Mouse (Mus musculus) forebrain, embryonic 10.5 days (tissue): ENCODE results near the gene Il12rb2. TPM values are rescaled to one million over a fixed set of nuclear protein-coding genes. Genes with fewer than 3 reads are reported as not detected.

Experiments
- DNase-seq: peaks from one replicate; pipeline ENCODE4 v3.0.0-alpha.2; 2017; ENCODE audit warnings: low spot score; ENCODE audit errors: extremely low spot score
- H3K27ac ChIP-seq: fragments of 300-500 bp; sonication (generic); 2 replicates; pipeline ENCODE4 v1.5.1; 2016; ENCODE audit warnings: mild to moderate bottlenecking
- H3K27me3 ChIP-seq: fragments of 300-500 bp; sonication (generic); 2 replicates; pipeline ENCODE4 v1.6.1; 2016; ENCODE audit warnings: mild to moderate bottlenecking; ENCODE audit not compliant: poor library complexity, severe bottlenecking
- H3K36me3 ChIP-seq: fragments of 300-500 bp; sonication (generic); replicated peaks from 2 replicates; pipeline ENCODE4 v1.6.1; 2016; ENCODE audit warnings: mild to moderate bottlenecking, moderate library complexity
- H3K4me1 ChIP-seq: fragments of 300-500 bp; sonication (generic); 2 replicates; pipeline ENCODE4 v1.6.1; 2016
- H3K4me3 ChIP-seq: fragments of 300-500 bp; sonication (generic); 2 replicates; pipeline ENCODE4 v1.5.1; 2016; ENCODE audit warnings: mild to moderate bottlenecking, moderate library complexity
- H3K9me3 ChIP-seq: fragments of 300-500 bp; sonication (generic); 2 replicates; pipeline ENCODE4 v1.6.1; 2016; ENCODE audit warnings: mild to moderate bottlenecking, moderate library complexity
- WGBS: fragments of 180-500 bp; shearing (Covaris S2); methylation state at CpG from one replicate; pipeline ENCODE4 v1.1.7; 2016; 5-methylcytosine and 5-hydroxymethylcytosine counted together
- polyA plus RNA-seq: library from polyadenylated mRNA; unstranded; fragments of >200 nt; fragmentation: Nextera tagmentation; extraction: Ambion mirVana; gene quantifications from 2 replicates; pipeline ENCODE4 v1.2.1, GENCODE M21; 2016

The Il12rb2 gene
- polyA plus RNA-seq, 1 experiment from 2014 or later, result 0.07 TPM

DNA sequence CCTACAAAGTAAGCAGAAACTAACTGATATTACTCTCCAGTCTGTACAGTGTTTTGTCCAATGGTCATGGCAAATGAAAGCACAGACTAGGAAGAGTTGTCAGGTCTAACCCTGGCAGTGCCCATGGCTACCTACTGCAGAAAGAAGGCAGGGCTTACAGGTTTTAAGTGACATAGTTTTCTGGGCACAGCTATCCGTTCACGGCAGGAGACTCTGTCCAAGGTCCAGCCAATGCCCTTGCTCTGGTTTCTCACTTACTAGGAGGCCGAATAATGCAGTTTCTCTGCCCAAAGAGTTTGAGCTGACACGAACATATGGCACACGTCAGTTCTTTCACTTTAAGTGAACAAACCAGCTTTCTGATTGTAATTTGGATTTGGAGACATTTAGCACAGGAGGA, 58.9 kb downstream of the Il12rb2 start:
- H3K27me3 ChIP-seq, result no peaks in the 10 kb centered on the region
- no peak overlapping the region for H3K27ac ChIP-seq
- WGBS, result 85% methylated on average over 5 of the region's 5 CpGs
- H3K4me1 ChIP-seq, result no peaks in the 10 kb centered on the region
- no peaks in the 10 kb centered on the region for H3K9me3 ChIP-seq
- no peak overlapping the region for H3K4me3 ChIP-seq
- DNase-seq, result no peak
- H3K36me3 ChIP-seq, result no peaks in the 10 kb centered on the region

DNA sequence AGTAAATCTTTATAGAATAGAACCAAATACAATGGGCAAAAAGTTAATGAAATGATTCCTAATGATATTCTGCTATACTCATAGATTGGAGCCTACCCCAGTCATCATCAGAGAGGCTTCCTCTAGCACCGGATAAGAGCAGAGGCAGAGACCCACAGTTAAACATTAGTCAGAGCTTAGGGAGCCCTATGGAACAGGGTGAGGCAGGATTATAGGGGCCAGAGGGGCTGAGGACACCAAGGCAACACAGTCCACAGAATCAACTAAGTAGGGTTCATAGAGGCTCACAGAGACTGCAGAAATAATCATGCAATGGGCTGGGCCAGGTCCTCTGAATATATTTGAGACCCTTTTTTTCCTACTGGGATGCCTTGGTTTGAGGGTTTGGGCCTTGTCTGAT, 61.3 kb downstream of the Il12rb2 start:
- H3K9me3 ChIP-seq, result no peaks in the 10 kb centered on the region
- H3K4me1 ChIP-seq, result no peaks in the 10 kb centered on the region
- 83% methylated on average over 1 of the region's 1 CpGs for WGBS
- no peak overlapping the region for H3K4me3 ChIP-seq
- no peaks in the 10 kb centered on the region for H3K27me3 ChIP-seq
- DNase-seq, result no peak
- no peak overlapping the region for H3K27ac ChIP-seq
- H3K36me3 ChIP-seq, result no peaks in the 10 kb centered on the region

DNA sequence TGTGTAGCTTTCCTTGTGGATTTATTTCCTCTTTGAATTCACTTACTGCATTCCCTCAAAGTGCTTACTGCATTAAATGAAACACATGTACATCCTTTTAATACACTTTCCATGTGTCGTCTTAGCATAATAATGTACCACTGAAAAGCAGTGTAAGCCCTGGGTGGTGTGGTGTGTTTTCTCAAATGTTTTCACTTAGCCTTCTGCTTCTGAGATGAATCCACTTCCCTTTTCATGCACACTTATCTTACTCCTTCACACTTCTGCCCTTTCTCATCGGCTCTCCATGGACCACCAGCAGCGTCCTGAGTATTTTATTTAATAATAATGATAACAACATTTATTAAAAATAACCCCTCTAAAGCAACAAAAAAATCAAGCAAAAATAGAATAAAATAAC, 66.2 kb downstream of the Il12rb2 start:
- Histone ChIP-seq H3K4me1 (no peaks in the 10 kb centered on the region), H3K27me3 (no peaks in the 10 kb centered on the region), H3K9me3 (no peaks in the 10 kb centered on the region), H3K4me3 (no peak overlapping the region), H3K27ac (no peak overlapping the region), H3K36me3 (no peaks in the 10 kb centered on the region)
- DNase-seq, result no peak
- 87% methylated on average over 3 of the region's 3 CpGs for WGBS

DNA sequence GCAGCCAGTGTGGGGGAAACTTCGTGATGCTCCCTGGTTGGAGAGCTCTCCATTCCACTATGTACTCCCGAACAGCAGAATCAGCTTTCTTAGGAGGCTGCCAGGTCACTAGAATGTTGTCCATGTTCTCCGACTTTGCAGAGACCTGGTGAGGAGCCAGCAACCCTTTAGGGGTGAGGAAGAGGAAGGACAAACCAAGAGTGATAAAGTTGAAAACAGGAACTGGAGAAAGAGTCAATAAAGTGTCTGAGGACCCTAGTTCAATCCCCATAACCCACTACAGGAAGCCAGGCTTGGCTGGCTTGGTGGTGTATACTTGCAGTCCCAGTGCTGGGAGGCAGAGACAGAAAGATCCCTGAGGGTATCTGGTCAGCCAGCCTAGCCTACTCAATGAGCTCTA, 67.0 kb downstream of the Il12rb2 start:
- Histone ChIP-seq H3K9me3 (no peaks in the 10 kb centered on the region), H3K27ac (no peak overlapping the region), H3K4me3 (no peak overlapping the region), H3K27me3 (no peaks in the 10 kb centered on the region), H3K4me1 (no peaks in the 10 kb centered on the region), H3K36me3 (no peaks in the 10 kb centered on the region)
- no peak for DNase-seq
- WGBS, result 87% methylated on average over 3 of the region's 3 CpGs

DNA sequence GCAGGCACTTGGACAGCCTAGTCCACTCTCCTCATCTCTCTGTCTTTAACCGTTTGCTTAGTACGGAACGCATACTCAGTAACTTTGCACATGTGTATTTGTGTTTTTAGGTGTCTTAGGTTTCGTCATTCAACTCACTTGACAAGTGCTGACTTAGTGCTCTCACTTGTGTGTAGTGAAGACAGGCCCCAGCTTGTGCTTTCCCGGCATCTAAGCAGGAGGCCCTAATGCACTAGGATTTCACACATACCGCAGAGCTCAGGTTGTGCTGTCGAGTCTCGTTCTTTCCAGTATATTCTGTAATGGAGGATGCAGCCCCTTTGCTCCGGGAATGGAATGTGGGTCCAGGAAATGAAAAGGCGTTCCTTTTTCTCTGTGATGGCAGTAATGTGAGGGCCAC, 72.8 kb downstream of the Il12rb2 start:
- WGBS, result 87% methylated on average over 10 of the region's 10 CpGs
- H3K9me3 ChIP-seq, result no peaks in the 10 kb centered on the region
- no peaks in the 10 kb centered on the region for H3K36me3 ChIP-seq
- DNase-seq, result no peak
- H3K27ac ChIP-seq, result no peak overlapping the region
- no peaks in the 10 kb centered on the region for H3K27me3 ChIP-seq
- H3K4me1 ChIP-seq, result no peaks in the 10 kb centered on the region
- H3K4me3 ChIP-seq, result no peak overlapping the region

DNA sequence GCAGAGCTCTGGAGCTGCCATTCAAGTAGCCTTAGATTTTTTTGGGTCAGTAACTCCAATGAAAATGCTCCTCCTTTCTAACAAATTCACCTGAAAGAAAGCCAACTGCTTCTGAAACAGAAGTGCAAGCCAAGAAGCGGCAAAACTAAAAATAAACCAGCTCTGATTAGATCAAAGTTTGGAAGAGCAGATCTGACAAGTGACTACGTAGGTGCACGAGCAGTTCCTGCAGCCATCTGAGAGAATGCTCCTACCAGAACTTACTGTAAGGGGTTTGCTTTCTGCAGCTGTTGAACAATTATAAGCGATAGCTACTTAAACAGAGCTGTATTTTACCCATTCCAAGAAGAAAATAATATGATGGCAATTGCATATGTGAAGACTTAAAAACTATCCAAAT, 73.5 kb downstream of the Il12rb2 start:
- no peaks in the 10 kb centered on the region for H3K4me1 ChIP-seq
- WGBS, result 87% methylated on average over 4 of the region's 4 CpGs
- DNase-seq, result no peak
- no peaks in the 10 kb centered on the region for H3K36me3 ChIP-seq
- no peaks in the 10 kb centered on the region for H3K27me3 ChIP-seq
- H3K4me3 ChIP-seq, result no peak overlapping the region
- H3K9me3 ChIP-seq, result no peaks in the 10 kb centered on the region
- no peak overlapping the region for H3K27ac ChIP-seq

DNA sequence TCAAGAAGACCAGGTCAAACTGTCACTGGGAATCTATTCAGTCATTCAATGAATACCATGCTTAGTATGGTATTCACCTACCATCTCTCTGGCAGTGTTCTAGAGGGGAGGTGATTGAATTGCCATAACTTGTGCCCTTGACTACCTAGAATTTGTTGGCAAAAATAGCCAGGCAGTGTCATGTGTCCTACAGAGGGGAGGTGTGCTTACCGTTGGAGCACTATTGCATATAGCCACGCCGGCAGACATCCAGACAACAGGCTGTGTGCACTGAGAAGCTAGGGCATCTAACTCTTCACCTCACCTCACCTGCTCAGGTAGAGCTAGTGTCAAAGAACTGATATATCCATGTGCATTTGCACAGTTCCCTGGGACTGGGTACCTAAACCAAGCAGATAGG, 74.8 kb downstream of the Il12rb2 start:
- Histone ChIP-seq H3K4me1 (no peaks in the 10 kb centered on the region), H3K9me3 (no peaks in the 10 kb centered on the region), H3K27me3 (no peaks in the 10 kb centered on the region), H3K27ac (no peak overlapping the region), H3K4me3 (no peak overlapping the region), H3K36me3 (no peaks in the 10 kb centered on the region)
- WGBS, result 95% methylated on average over 3 of the region's 3 CpGs
- no peak for DNase-seq

DNA sequence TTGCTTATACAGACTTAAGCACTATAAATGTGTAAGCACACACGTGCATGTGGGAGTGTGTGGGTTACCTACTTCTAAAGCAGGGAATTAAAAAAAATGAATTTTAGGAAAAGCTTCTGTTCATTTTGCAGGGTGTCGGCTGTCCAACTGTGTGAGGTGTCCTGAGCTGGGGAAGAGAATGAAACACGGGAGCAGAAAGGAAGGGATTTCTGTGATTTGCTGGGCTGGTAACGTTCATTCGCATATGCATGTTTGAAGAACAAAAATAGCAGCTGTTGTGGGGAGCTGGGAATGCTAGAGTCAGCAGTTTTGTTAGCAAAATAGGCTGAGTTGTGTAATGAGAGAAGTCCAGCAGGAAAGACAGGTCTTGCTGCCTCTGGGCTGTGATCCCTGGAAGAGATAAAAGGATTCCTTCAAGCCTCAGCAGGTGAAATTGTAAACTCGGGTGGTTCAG, 75.3 kb downstream of the Il12rb2 start:
- H3K9me3 ChIP-seq, result no peaks in the 10 kb centered on the region
- DNase-seq, result no peak
- WGBS, result 62% methylated on average over 6 of the region's 6 CpGs
- H3K27me3 ChIP-seq, result no peaks in the 10 kb centered on the region
- H3K36me3 ChIP-seq, result no peaks in the 10 kb centered on the region
- no peak overlapping the region for H3K27ac ChIP-seq
- no peaks in the 10 kb centered on the region for H3K4me1 ChIP-seq
- H3K4me3 ChIP-seq, result no peak overlapping the region

DNA sequence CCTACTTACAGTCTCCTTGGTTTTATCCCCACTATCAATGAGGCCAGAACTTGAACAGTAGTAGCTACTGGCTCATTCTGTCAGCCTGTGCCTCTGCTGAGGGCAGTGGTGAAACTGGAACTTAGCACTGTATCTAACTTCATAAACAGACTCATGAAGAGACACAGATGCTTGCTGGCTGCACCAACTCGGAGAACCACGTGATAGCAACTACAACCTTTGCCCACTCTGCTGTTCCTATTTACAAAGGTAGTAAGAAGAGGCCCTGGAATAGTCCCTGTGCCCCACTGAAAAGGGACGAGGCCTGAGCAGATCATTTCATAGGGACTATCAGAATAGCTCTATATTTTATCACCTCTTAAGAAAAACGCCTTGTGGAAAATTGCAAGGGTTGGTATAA, 75.7 kb downstream of the Il12rb2 start:
- Histone ChIP-seq H3K27me3 (no peaks in the 10 kb centered on the region), H3K4me3 (no peak overlapping the region), H3K36me3 (no peaks in the 10 kb centered on the region), H3K27ac (no peak overlapping the region), H3K4me1 (no peaks in the 10 kb centered on the region), H3K9me3 (no peaks in the 10 kb centered on the region)
- no peak for DNase-seq
- 80% methylated on average over 4 of the region's 4 CpGs for WGBS

DNA sequence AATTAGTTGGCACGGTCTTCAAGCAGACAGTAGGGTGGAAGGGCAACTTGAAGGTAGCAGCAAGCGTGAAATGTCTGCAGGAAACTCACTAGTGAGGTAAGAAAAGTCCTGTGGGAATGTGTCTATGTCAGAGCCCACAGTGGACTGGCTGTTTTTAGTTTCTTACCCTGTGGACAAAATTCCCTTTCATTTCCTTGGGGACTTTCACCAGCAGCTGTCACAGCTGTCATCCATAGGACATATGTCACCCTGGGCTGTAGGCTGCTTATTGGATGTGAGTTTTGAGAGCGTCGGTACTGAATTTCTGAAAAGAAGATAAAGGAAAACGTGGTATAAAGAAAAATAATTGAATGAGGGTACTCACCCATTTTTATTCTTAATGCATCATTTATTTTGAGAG, 77.2 kb downstream of the Il12rb2 start:
- Histone ChIP-seq H3K4me1 (no peaks in the 10 kb centered on the region), H3K9me3 (no peaks in the 10 kb centered on the region), H3K27ac (no peak overlapping the region), H3K4me3 (no peak overlapping the region), H3K27me3 (no peaks in the 10 kb centered on the region), H3K36me3 (no peaks in the 10 kb centered on the region)
- DNase-seq, result no peak
- 92% methylated on average over 5 of the region's 5 CpGs for WGBS

DNA sequence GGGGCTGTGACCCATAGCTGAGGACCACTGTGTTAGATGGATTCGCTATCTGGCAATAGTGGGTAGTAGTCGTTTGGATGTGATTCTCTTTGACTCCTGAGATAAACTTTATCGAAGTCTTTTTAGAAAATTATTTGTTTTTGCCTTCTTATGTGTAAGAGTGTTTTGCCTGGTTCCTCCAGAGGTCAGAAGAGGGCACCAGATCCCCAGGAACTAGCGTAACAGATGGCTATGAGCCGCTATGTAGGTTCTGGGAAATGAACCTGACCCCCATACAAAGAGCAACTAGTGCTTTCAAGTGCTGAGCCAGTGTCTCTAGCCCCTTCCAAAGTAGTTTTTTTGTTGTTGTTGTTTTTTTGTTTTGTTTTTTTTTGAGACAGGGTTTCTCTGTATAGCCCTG, 79.9 kb downstream of the Il12rb2 start:
- H3K36me3 ChIP-seq, result peaks cover 17% of the 10 kb centered on the region
- H3K9me3 ChIP-seq, result no peaks in the 10 kb centered on the region
- H3K27ac ChIP-seq, result no peak overlapping the region
- no peaks in the 10 kb centered on the region for H3K4me1 ChIP-seq
- DNase-seq, result no peak
- H3K4me3 ChIP-seq, result no peak overlapping the region
- 62% methylated on average over 5 of the region's 5 CpGs for WGBS
- H3K27me3 ChIP-seq, result no peaks in the 10 kb centered on the region

DNA sequence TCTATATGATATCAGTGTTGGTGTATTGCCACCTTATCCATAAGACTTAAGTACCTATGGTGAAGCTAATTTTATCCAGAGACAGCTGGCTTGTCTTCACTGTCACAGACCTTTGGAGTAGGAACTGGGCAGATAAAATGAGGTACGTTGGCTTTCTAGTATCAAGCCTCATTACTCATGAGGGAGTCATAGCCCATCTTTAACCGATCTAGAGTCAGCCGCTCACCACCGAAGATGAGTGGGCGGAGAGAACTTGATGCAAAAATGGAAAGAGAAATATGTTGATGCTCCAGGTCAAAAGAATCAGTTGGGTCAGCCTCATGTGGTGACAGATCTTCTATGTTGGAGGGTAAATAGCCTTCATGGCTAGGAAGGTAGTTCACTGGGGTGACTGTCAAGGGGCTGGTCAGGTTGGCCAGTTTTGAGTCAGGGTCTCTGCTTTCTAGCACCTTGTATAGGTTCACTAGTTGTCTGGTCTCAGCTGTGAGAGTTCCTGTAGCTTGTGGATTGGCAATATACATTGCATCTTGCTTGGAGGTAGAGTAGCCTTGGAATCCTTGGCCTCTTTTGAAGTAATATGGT, 83.9 kb downstream of the Il12rb2 start:
- WGBS, result 88% methylated on average over 5 of the region's 5 CpGs
- no peaks in the 10 kb centered on the region for H3K4me1 ChIP-seq
- no peak for DNase-seq
- no peak overlapping the region for H3K27ac ChIP-seq
- H3K36me3 ChIP-seq, result peaks cover 55% of the 10 kb centered on the region
- H3K4me3 ChIP-seq, result no peak overlapping the region
- no peaks in the 10 kb centered on the region for H3K27me3 ChIP-seq
- no peaks in the 10 kb centered on the region for H3K9me3 ChIP-seq

DNA sequence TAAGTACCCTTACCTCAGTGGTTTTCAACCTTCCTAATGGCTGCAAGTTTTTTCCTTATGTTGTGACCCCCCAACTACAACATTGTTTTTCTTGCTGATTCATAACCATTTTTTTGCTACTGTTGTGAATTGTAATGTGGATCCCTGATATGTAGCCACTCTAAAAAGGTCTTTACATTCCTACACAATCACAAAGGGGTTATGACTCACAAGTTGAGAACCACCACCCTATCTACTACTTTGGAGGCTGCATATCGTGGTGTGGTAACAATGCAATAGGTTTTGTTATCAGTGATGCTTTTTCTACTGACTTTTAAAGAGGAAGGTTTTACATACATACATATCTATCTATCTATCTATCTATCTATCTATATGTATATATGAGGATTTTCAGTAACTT, 93.1 kb downstream of the Il12rb2 start:
- no peak for DNase-seq
- Histone ChIP-seq H3K4me3 (no peak overlapping the region), H3K9me3 (no peaks in the 10 kb centered on the region), H3K27me3 (no peaks in the 10 kb centered on the region), H3K27ac (no peak overlapping the region), H3K36me3 (peaks cover 97% of the 10 kb centered on the region), H3K4me1 (no peaks in the 10 kb centered on the region)
- WGBS, result 96% methylated on average over 1 of the region's 1 CpGs

DNA sequence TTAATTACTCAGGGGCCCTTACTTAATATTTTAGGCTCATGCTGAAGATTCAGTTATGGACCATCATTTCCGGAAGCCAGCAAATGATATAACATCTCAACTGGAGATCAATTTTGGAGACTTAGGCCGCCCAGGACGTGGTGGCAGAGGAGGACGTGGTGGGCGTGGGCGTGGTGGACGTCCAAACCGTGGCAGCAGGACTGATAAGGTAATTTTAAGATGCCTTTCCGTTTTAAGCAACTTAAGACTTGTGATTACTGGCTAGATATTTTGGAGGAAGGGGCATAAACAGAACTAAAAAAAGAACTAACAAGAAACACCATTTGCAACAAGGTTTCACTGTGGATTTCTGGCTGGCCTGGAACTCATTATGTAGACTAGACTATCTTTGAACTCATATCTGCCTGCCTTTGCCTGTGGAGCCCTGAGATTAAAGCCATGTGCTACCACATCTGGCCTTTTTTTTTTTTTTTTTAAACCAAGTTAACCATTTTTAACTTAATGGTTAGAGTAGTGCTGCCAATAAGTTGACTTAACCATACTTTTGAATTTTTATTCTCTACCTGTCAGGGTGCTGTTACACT, 94.3 kb downstream of the Il12rb2 start:
- DNase-seq, result no peak
- Histone ChIP-seq H3K4me1 (no peaks in the 10 kb centered on the region), H3K4me3 (no peak overlapping the region), H3K27me3 (no peaks in the 10 kb centered on the region), H3K27ac (no peak overlapping the region), H3K9me3 (no peaks in the 10 kb centered on the region), H3K36me3 (peaks cover 97% of the 10 kb centered on the region)
- WGBS, result 94% methylated on average over 9 of the region's 9 CpGs
